Mouse (Mus musculus) megakaryocyte, embryonic 14.5 days (primary cell): Measurements from ENCODE around the gene Plekho2. TPM values are rescaled to one million over a fixed set of nuclear protein-coding genes. Genes with fewer than 3 reads are reported as not detected.
A peak's percentile ranks its signal among the peaks of the same experiment; 100 is the strongest.

Experiments
- H3K27me3 ChIP-seq: replicated peaks from 2 replicates; pipeline ENCODE3; 2012; ENCODE audit warnings: inconsistent platforms
- H3K36me3 ChIP-seq: replicated peaks from 2 replicates; pipeline ENCODE3; 2012; ENCODE audit warnings: low read length, inconsistent platforms, mixed read lengths
- H3K4me1 ChIP-seq: 2 replicates; pipeline ENCODE4 v1.6.1; 2012; ENCODE audit warnings: inconsistent platforms
- H3K4me3 ChIP-seq: replicated peaks from 2 replicates; pipeline ENCODE3; 2012; ENCODE audit warnings: moderate library complexity, mild to moderate bottlenecking, inconsistent platforms
- H3K9me3 ChIP-seq: 2 replicates; pipeline ENCODE4 v1.6.1; 2012; ENCODE audit warnings: inconsistent platforms
- FLI1 ChIP-seq: IDR thresholded peaks from 2 replicates; pipeline ENCODE4 v1.6.1; 2012; ENCODE audit warnings: low read length, inconsistent platforms, mixed read lengths
- GATA1 ChIP-seq: IDR thresholded peaks from 3 replicates; pipeline ENCODE4 v1.6.1; 2012; ENCODE audit warnings: mixed read lengths, low read length, inconsistent platforms, borderline replicate concordance
- polyA plus RNA-seq: library from polyadenylated mRNA; stranded (reverse); fragments of >175 nt; gene quantifications from 2 replicates; pipeline ENCODE4 v1.2.3, GENCODE M21; 2012; ENCODE audit warnings: low replicate concordance; ENCODE audit not compliant: insufficient read depth

Plekho2 gene
- polyA plus RNA-seq, 1 experiment = 198 TPM

DNA sequence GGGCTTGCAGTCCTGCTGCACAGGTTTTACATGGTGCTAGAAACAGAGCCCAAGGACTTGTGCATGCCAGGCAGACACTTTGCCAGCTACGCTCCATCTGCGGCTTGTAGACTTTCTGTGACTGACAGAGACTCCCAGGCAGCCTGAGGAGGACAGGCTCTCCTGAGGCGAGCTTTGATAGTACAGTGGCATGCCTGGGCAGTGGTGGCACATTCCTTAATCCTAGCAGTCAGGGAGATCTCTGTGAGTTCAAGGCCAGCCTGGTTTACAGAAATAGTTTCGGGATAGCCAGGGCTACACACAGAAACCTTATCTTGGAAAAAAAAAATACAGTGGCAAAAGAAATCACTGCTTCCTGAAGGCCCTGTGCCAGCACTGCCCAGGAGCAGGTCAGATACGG is 32.7 kb downstream of the Plekho2 start:
- Histone ChIP-seq H3K27me3 (no peaks in the 10 kb centered on the region), H3K36me3 (peaks cover 57% of the 10 kb centered on the region), H3K4me1 (peaks cover 98% of the 10 kb centered on the region), H3K9me3 (no peaks in the 10 kb centered on the region), H3K4me3 (no peak overlapping the region)
- TF ChIP-seq FLI1 (no peak), GATA1 (no peak)

DNA sequence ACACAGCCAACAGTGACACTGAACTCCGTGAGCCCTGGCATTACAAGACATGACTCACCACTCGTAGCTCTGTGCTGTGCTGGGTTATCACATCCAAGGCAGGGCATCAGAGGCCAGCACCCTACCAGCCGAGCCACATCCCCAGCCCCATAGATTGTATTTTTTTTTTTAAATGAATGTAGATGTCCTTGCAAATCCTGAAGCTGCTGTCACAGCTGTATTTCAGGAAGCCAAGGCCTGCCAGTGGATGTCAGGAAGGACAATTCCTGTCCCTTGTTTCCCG is 33.5 kb downstream of the Plekho2 start:
- peaks cover 49% of the 10 kb centered on the region for H3K36me3 ChIP-seq
- H3K27me3 ChIP-seq = no peaks in the 10 kb centered on the region
- peaks cover 98% of the 10 kb centered on the region for H3K4me1 ChIP-seq
- peak overlapping the region; percentile 71 for H3K4me3 ChIP-seq
- TF ChIP-seq GATA1 = no peak
- TF ChIP-seq FLI1 = no peak
- no peaks in the 10 kb centered on the region for H3K9me3 ChIP-seq

DNA sequence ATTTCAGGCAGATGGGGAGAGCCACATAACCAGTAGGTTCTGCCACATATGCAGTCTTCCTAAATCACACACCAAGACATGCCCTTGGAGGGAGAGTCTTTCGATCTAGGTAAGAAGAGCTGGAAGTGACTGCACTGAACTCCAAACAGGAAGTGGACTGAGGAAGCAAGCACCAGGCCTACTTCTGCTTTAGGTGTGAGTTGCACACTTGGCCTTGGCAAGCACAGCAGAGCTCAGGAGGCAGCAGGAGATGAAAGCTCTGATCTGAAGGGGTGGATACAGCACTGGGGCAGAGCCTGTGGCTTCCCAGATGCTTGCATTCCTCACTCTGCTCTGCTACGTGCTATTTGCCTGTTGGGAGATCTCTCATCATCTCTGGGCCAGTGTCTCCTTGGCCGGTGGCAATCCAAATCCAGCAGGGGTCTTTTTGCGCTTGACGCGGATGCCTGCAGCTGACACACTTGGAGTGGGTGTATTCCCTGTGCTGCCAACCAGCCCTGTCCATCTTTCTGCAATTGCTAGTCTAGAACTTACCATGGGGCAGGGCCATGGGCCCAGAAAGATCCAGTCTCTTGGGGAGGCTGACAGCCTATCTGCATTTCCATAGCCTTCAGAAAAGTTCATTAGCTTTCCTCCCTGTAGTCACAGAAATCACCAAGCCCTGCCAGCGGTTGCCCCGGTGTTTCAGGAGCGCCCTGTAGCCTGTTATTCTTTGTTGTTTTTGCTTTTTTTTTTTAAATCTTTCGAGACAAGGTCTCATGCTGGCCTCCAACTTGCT is 34.0 kb downstream of the Plekho2 start:
- TF ChIP-seq FLI1 (no peak), GATA1 (no peak)

DNA sequence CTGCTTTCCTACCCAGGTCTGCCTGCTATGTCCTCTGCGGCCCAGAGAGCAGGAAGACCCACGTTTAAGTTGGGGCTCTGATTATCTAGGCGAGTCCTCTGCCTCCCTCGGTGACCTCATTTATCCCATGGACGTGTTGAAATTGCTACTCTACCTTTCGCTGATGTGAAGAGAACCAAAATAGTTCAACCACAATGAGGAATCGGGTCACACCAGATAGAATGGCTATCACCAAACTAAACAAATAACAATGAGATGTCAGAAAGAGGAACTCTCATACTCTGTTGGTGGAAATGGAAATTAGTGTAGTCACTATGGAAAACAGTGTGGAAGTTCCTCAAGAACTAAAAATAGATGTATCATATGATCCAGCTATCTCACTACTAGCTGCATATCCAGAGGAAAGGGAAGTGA is 37.7 kb downstream of the Plekho2 start:
- Histone ChIP-seq H3K27me3 (no peaks in the 10 kb centered on the region), H3K9me3 (no peaks in the 10 kb centered on the region), H3K4me1 (peaks cover 98% of the 10 kb centered on the region), H3K36me3 (peaks cover 31% of the 10 kb centered on the region), H3K4me3 (peak overlapping the region; percentile 87)
- no peak for TF ChIP-seq FLI1
- TF ChIP-seq GATA1 = 0 out of 3 replicates have a peak, but pooled peaks have one; percentile 46

More for the DNA sequence above, 34.0 kb downstream of the Plekho2 start:
- Histone ChIP-seq H3K27me3 (no peaks in the 10 kb centered on the region), H3K36me3 (peaks cover 44% of the 10 kb centered on the region), H3K9me3 (no peaks in the 10 kb centered on the region), H3K4me3 (peak overlapping the region; percentile 71), H3K4me1 (peaks cover 98% of the 10 kb centered on the region)

DNA sequence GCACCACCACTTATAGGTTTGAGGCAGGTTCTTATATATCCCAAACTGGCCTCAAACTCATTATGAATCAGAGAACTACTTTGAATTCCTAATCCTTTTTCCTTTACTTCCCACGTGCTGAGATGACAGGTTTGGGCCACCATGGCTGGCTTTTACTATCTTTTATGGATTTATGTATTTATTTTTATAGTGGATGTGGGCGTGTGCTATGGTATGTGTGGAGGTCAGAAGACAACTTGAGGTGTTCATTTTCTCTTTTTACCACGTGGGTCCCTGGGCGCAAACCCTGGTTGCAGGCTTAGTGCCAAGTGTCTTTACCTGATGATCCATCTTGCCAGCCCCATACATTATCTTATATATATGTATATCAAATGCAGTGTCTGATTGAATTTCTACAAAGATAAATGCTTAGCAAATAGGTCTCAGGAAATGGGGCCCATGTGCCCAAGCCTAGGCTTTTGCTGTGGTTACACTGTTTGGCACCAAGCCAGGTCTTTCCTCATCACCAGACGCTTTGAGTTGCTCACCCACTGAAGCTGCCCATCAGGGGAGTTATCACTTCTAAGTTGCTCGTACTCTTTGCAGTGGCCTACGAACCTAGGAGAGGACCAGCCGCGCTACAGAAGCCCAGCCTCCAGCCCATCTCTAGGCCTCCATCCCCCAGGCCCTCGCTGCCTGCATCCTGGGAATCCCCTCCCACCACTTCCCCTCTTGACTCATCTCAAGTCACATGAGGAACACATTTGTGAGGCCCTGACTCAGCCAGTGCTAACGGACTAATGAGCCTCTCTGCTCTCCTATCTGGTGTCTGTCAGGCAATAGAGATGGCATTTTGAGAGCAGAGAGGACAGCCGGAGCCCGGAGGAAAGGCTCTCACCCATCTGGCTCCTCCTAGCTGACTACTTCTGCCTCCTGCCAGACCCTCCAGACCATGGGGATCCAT is 38.4 kb downstream of the Plekho2 start:
- TF ChIP-seq GATA1 = no peak
- TF ChIP-seq FLI1 = no peak
- Histone ChIP-seq H3K4me1 (peaks cover 98% of the 10 kb centered on the region), H3K4me3 (peak overlapping the region; percentile 87)

DNA sequence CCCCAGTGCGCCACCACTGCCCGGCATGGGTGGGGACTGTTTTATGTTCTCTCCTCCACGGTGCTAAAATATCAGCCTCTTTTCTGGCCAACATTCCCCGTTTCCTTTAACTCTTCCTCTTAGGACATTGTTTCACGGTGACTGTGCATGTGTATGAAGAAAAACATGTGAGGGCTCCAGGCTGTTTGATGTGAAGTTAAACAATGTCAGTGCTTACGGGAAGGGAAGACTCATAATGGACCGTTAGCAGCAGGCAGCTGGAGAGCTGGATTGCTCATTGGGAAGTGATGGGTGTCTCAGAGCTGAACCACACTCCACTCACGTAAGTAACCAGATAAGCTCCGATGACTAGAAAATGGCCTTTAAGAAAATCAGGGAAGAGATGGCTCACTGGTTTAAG is 40.1 kb downstream of the Plekho2 start:
- TF ChIP-seq FLI1 (no peak), GATA1 (no peak)
- no peak overlapping the region for H3K4me3 ChIP-seq
- H3K27me3 ChIP-seq = no peaks in the 10 kb centered on the region
- H3K36me3 ChIP-seq = peaks cover 39% of the 10 kb centered on the region
- H3K4me1 ChIP-seq = peaks cover 98% of the 10 kb centered on the region
- H3K9me3 ChIP-seq = no peaks in the 10 kb centered on the region

More for the DNA sequence above, 38.4 kb downstream of the Plekho2 start:
- Histone ChIP-seq H3K36me3 (peaks cover 39% of the 10 kb centered on the region), H3K27me3 (no peaks in the 10 kb centered on the region), H3K9me3 (no peaks in the 10 kb centered on the region)

DNA sequence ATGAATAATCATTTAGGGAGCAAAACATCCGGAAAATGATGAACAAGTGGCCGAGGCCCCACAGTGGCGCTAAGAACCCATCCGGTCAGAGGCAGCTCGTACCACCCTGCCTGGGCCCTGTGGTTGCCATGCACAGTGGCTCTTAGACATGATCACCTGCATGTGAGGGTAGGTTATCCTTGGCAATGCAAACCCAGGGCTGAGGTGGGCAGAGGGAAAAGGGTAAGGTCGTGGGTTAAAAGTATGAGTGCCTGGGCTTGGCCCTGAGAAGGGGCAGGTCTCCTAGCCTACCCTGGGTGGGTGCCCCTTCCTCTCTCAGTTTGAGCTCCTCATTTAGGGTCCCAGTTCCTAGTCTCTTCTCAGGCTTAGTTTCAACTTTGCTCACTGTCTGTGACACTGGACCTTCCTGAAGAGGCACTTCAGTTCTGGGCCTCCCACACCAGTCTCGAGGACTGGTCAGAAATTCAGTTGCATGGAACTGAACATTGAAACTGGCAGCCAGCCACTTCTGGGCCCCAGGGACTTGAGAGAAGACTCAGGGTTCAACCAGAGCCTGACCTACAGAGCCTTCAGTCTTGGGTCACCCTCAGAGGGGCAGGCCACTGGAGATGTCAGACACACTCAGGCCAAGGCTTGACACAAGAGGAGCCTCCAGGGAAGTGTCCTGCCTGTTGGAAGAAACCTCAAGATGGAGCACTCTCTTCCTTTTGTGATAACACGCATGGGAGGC is 41.8 kb downstream of the Plekho2 start:
- Histone ChIP-seq H3K4me1 (peaks cover 100% of the 10 kb centered on the region), H3K36me3 (peaks cover 41% of the 10 kb centered on the region), H3K9me3 (no peaks in the 10 kb centered on the region), H3K4me3 (peak overlapping the region; percentile 24), H3K27me3 (no peaks in the 10 kb centered on the region)
- TF ChIP-seq FLI1 = no peak
- TF ChIP-seq GATA1 = no peak

DNA sequence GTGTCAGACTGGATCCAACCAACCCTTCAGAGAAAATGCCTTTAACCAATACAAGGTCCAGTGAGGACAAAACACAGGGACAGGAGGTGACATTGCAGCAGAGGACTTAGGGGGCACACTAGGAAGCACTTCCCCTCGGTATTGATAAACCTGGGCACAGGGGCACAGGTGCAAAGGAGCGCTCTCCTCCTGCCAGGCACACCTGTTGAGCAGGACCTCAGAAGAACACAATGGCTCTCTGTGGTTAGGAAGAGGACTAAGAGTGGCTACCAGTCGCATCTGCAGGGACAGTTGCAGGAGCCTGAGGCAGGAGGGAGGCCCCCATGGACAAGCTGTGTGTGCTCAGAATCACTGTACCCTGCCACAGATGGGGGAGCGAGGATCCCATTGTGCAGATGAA is 43.3 kb downstream of the Plekho2 start:
- Histone ChIP-seq H3K36me3 (peaks cover 44% of the 10 kb centered on the region), H3K27me3 (no peaks in the 10 kb centered on the region), H3K4me1 (peaks cover 100% of the 10 kb centered on the region), H3K4me3 (peak overlapping the region; percentile 70), H3K9me3 (no peaks in the 10 kb centered on the region)
- TF ChIP-seq FLI1 (no peak), GATA1 (no peak)

DNA sequence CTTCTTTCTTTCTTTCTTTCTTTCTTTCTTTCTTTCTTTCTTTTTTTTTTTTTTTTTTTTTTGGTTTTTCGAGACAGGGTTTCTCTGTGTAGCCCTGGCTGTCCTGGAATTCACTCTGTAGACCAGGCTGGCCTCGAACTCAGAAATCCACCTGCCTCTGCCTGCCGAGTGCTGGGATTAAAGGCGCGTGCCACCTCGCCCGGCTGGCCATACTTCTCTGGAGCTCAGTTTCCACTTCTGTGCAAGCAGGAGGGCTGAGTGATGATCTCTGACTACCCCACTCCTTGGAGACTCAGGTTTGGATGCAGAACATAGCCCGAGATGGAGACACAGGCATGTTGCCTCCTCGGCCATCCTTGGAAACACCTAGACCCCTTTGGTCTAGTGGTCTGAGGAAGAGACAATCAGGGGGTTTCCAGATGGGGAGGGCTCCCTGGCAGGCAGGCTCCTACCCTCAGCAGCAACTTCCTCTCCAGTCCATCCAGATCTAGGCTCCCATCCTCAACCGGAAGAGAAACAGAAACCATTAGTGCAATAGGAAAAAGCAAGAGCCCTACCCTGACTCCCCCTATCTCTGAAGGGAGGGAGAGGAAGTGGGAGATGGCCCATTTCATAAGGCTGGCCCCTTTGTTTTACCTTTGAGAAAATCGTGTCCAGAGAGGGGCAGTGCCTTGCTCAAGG is 43.9 kb downstream of the Plekho2 start:
- Histone ChIP-seq H3K4me3 (peak overlapping the region; percentile 70), H3K36me3 (peaks cover 45% of the 10 kb centered on the region), H3K27me3 (no peaks in the 10 kb centered on the region), H3K9me3 (no peaks in the 10 kb centered on the region), H3K4me1 (peaks cover 100% of the 10 kb centered on the region)
- TF ChIP-seq FLI1 = no peak
- TF ChIP-seq GATA1 = no peak
